Mouse (Mus musculus): ENCODE data around the gene Atg2b.

Atg2b gene

DNA sequence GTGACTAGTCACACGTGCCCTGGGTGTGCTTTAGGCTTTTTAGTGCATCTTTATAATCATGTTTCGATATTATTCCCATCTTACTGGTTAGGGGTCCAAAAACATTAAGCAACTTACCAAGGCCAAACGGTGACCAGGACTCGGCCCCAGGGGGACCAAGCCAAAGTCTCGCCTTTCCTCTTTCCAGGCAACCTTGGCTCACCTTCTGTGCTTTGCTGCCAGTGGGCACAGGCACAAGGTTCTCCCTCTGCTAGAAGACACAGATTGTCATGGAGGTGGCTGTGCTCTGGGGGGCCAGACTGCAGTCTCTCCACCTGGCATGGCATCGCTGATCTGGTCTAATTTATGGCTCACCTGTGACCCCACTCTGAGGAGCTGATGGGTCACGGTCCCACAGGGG, 94.2 kb downstream of the Atg2b start:
- peak; percentile 78 to 83 for DNase-seq

DNA sequence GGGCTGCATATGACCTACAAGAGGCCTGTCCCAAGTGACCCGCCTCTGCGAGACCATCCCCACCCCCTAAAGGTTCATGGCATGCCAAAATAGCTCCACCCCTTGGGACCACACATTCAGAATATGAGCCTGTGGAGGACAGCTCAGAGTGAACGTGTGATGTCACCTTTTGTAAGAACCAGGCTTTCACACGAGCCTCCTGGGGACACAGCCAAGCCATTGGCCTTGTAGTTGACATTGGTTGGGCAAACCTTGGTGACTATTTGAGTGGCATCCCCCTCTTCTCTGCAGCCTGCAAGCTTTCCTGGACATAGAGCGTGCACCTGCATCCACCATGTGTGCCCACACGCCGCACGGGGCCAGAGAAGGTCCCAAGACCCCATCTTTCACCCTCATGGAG, 97.5 kb downstream of the Atg2b start:
- DNase-seq, result no peak

DNA sequence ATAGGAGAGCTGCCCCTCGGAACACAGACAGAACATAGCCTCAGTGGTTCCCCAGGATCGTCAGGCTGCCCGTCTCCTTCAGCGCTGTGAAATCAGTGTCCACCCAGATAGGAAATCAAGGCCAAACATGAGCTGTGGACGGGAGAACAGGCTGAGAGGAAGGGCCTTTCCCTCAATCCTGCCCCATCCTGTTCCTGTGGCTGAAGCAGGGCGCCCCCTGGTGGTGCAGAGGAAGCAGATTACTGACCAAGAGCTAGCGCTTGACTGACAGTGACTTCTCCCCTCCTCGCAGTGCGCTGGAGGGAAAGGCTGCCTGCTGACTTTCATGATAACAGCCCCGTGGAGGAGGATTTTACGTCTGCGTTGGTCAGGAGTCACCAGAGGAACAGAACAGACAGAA, 100.2 kb downstream of the Atg2b start:
- DNase-seq, result peak; percentile 83 to 87

DNA sequence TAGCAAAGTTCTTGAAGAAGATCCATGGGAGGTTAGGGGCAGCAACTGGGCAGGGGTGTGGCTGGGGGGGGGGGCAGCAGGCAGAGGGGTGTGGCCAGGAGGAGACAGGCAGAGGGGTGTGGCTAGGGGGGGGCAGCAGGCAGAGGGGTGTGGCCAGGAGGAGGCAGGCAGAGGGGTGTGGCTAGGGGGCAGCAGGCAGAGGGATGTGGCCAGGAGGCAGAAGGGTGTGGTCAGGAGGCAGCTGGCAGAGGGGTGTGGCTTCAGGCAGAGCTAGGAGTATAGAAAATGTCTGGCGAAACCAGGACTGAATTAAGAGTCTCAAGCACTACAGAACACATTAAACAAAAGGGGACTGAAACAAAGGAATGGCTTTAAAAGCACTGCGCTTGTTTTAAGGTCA, 101.5 kb downstream of the Atg2b start:
- no peak for DNase-seq

DNA sequence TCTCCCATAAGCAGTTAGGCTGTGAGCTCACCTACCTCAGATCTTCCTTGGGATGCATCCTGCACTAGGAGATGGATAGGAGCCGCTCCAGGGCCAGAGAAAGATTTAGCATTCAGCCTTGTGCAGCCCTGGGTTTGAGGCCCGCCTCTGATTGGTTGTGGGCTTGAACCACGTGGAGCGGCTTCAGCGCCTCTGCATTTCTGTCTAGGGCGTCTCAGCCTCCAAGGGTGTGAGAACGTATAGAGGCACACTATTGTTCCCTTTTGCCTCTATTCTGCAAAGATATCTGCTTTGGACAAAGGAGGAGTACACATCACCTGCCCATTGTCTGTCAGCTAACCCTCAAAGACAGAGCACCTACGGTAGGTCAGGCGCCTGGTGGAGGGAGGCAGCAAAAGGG, 102.5 kb downstream of the Atg2b start:
- DNase-seq, result no peak

DNA sequence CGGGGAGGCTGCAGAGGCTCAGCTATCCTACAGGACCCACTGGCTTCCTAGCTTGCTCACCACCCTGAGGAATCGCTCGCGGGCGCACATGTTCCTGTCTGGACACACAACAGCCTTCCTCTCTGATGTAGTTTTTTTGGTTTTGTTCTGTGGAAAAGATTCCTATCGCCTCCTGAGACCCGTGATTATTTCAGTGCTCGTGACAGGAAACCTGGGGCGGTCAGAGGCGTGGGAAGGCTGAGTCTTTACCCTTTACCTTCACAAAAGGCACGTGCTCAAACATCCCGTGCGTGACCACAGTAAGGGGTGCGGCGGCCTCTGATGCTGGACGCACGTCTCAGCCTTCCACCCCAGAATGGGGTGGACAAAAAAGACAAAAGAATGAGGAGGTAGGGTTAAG, 104.5 kb downstream of the Atg2b start:
- DNase-seq, result no peak

DNA sequence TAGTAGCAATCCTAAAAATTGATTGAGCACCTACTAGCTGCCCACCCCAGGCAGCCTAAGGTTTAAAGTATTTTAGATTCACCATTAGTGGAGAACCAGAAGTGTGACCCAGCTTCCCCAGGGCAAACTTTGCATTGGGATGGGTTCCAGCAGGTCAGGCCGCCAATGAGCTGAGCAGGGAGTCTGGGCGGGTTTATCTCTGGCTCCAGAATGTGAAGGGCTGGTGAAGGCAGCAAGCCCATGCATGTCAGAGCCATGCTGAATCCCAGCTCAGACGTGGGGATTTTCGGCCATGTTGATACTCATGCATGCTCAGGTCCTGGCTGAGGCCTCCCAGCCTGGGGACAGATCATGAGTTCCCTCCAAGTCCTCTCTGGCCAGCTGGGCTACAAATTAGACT, 110.7 kb downstream of the Atg2b start:
- DNase-seq, result peak; percentile 34 to 43

DNA sequence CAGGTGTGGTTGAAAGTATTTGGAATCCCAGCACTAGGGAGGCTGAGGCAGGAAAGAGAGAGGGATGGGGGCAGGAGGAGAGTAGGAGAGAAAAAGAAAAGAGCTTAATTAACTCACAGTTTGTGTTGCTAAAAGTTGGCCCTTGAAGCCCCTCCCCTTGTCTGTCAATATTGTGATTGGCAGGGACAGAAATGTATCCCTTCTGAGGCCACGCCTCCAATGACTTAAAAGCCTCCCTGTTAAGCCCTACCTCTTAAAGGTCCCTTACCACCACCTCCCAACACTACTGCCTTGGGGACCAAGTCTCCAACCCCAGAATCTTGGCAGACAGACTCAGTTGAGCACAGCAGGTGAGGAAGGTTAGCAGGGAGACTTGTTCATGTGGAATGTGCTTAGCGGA, 112.4 kb downstream of the Atg2b start:
- DNase-seq, result no peak

DNA sequence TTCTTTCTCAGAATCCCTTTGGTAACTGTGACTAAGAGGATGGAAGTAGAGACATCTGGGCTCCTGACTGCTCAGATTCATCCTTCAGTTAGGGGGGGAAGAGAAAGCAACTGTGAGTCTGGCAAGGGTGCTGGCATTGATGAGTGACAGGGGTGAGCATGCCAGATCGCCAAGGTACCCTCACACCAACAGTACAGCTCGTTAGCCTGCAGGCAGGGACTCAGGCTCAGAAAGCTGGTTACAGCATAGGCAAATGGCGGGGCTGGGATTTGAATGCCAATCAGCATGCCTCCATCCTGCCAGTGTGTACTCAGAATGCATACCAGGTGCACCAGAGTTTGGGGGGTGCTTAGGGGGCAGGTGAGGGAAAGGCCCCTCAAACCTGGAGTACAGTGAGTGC, 113.1 kb downstream of the Atg2b start:
- DNase-seq, result peak in 1 of 2 experiments; percentile 41
